Mouse (Mus musculus) mouse embryonic stem cell (cell line): ENCODE measurements around the gene Pramel5.
"Not testable (repeated sequence)": the region's sequence is repeated elsewhere in the genome, so short reads cannot be mapped to it uniquely, and the experiment has no call there.

ENCODE experiments used
- in situ Hi-C, 2 experiments: fragments of 300-500 bp; cut with MboI; formaldehyde crosslinking; loops; 1 replicate in 1 of 2; 3 replicates in 1 of 2; pipeline ENCODE4 v1.14.3; 2019 to 2020; ENCODE audit warnings: low sequenced_read_pairs in 2 of 2, low pct_unique_long_range_greater_than_20kb in 1 of 2, mixed read lengths in 1 of 2; ENCODE audit not compliant: unreplicated experiment in 1 of 2

The Pramel5 gene

DNA sequence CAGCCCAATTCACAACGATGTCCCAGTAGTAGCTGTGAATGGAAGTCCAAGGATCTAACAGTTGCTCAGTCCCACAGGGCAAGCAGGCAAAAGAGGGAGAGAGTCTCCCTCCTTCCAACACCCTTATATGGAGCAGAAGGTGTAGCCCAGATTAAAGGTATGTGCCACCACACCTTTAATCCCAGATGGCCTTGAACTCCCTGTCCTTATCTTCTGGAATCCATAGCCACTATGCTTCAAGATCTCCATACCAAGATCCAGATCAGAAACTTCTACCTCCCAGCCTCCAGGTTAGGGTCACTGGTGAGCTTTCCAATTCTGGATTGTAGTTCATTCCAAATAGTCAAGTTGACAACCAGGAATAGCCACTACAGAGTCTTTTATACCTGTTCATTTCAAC, at the start of gene Pramel5:
Pramel5 (minus strand) TSS at position 101 of the 400 bp plus-strand sequence.
- in situ Hi-C loops = loop anchor here in 1 of 2 experiments (25.0 kb wide), 1 partner anchor 243 kb away; no protein-coding TSS in a partner anchor

- in situ Hi-C loops = loop anchor here in 1 of 2 experiments (10.0 kb wide), 1 partner anchor 345 kb away; no protein-coding TSS in a partner anchor
Observed at GRCm38 (mm10) chr4:144329949-144330348, 49.7 kb upstream of the Pramel5 start, which contains the start of gene Gm13128. TSS of gene Gm13128 (plus strand) at chr4:144330249.

GRCm38 (mm10) chr4:144312666-144313460, 32.6 kb upstream of the Pramel5 start:
- in situ Hi-C loops = not testable (repeated sequence)

- in situ Hi-C loops = loop anchor here in 1 of 2 experiments (25.0 kb wide), 1 partner anchor 262 kb away; no protein-coding TSS in a partner anchor
Observed at GRCm38 (mm10) chr4:144299414-144299813, 19.1 kb upstream of the Pramel5 start.

- in situ Hi-C loops = not testable (repeated sequence)
Observed at GRCm38 (mm10) chr4:144254768-144255167, 25.5 kb downstream of the Pramel5 start.
